Mouse (Mus musculus): ENCODE measurements around the gene Spi1. TPM values are rescaled to one million over a fixed set of nuclear protein-coding genes. Genes with fewer than 3 reads are reported as not detected.
A peak's percentile ranks its signal among the peaks of the same experiment; 100 is the strongest.
"Not testable (repeated sequence)": the region's sequence is repeated elsewhere in the genome, so short reads cannot be mapped to it uniquely, and the experiment has no call there.

Spi1 gene
- polyA plus RNA-seq, 1 experiment: 0.79 TPM

- Histone ChIP-seq H3K4me1 (ENCODE audit: control insufficient read depth, insufficient read depth, low read length) (0 out of 2 replicates have a peak, but pooled peaks cover 2% of the 10 kb centered on the region), H3K4me3 (ENCODE audit: insufficient read depth, low read length) (no peak overlapping the region), H3K27ac (ENCODE audit: insufficient read depth, low read length) (no peak overlapping the region)
- TF ChIP-seq CTCF (IDR thresholded peaks at IDR 0.05; ENCODE audit: borderline replicate concordance, insufficient read depth, low read length): no peak
- TF ChIP-seq POLR2A (IDR thresholded peaks at IDR 0.05; ENCODE audit: low read depth, low read length): no peak
Measured at GRCm38 (mm10) chr2:91109807-91110385, 27.7 kb downstream of the Spi1 start.

- Histone ChIP-seq H3K27ac (ENCODE audit: insufficient read depth, low read length) (no peak overlapping the region), H3K4me3 (ENCODE audit: insufficient read depth, low read length) (no peak overlapping the region), H3K4me1 (ENCODE audit: control insufficient read depth, insufficient read depth, low read length) (0 out of 2 replicates have a peak, but pooled peaks cover 2% of the 10 kb centered on the region)
- TF ChIP-seq POLR2A (IDR thresholded peaks at IDR 0.05; ENCODE audit: low read depth, low read length): no peak
- no peak for TF ChIP-seq CTCF (IDR thresholded peaks at IDR 0.05; ENCODE audit: borderline replicate concordance, insufficient read depth, low read length)
Measured at GRCm38 (mm10) chr2:91110429-91110828, 28.2 kb downstream of the Spi1 start.

DNA sequence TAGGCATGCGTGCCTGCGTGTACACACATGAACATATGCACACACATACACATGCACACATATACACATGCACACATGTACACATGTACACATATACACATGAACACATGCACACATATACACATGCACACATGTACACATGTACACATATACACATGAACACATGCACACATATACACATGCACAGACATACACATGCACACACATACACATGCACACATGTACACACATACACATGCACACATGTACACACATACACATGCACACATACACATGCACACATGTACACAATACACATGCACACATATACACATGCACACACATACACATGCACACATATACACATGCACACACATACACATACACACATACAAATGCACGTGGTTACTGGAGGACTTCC is 29.6 kb downstream of the Spi1 start:
- not testable (repeated sequence) for H3K4me1 ChIP-seq (ENCODE audit: control insufficient read depth, insufficient read depth, low read length); H3K4me3 ChIP-seq (ENCODE audit: insufficient read depth, low read length); H3K27ac ChIP-seq (ENCODE audit: insufficient read depth, low read length)

- no peak overlapping the region for H3K4me3 ChIP-seq (ENCODE audit: insufficient read depth, low read length)
- no peak for TF ChIP-seq CTCF (IDR thresholded peaks at IDR 0.05; ENCODE audit: borderline replicate concordance, insufficient read depth, low read length)
- TF ChIP-seq POLR2A (IDR thresholded peaks at IDR 0.05; ENCODE audit: low read depth, low read length): no peak
- 0 out of 2 replicates have a peak, but pooled peaks cover 2% of the 10 kb centered on the region for H3K4me1 ChIP-seq (ENCODE audit: control insufficient read depth, insufficient read depth, low read length)
- H3K27ac ChIP-seq (ENCODE audit: insufficient read depth, low read length): no peak overlapping the region
Measured at GRCm38 (mm10) chr2:91112491-91112890, 30.3 kb downstream of the Spi1 start.

GRCm38 (mm10) chr2:91113334-91113733 is 31.1 kb downstream of the Spi1 start:
- Histone ChIP-seq H3K4me3 (ENCODE audit: insufficient read depth, low read length) (no peak overlapping the region), H3K4me1 (ENCODE audit: control insufficient read depth, insufficient read depth, low read length) (0 out of 2 replicates have a peak, but pooled peaks cover 2% of the 10 kb centered on the region), H3K27ac (ENCODE audit: insufficient read depth, low read length) (no peak overlapping the region)
- TF ChIP-seq POLR2A (IDR thresholded peaks at IDR 0.05; ENCODE audit: low read depth, low read length) (no peak), CTCF (IDR thresholded peaks at IDR 0.05; ENCODE audit: borderline replicate concordance, insufficient read depth, low read length) (no peak)

GRCm38 (mm10) chr2:91113852-91114251 is 31.7 kb downstream of the Spi1 start:
- no peak overlapping the region for H3K4me3 ChIP-seq (ENCODE audit: insufficient read depth, low read length)
- H3K27ac ChIP-seq (ENCODE audit: insufficient read depth, low read length): no peak overlapping the region
- no peak for TF ChIP-seq POLR2A (IDR thresholded peaks at IDR 0.05; ENCODE audit: low read depth, low read length)
- TF ChIP-seq CTCF (IDR thresholded peaks at IDR 0.05; ENCODE audit: borderline replicate concordance, insufficient read depth, low read length): no peak

DNA sequence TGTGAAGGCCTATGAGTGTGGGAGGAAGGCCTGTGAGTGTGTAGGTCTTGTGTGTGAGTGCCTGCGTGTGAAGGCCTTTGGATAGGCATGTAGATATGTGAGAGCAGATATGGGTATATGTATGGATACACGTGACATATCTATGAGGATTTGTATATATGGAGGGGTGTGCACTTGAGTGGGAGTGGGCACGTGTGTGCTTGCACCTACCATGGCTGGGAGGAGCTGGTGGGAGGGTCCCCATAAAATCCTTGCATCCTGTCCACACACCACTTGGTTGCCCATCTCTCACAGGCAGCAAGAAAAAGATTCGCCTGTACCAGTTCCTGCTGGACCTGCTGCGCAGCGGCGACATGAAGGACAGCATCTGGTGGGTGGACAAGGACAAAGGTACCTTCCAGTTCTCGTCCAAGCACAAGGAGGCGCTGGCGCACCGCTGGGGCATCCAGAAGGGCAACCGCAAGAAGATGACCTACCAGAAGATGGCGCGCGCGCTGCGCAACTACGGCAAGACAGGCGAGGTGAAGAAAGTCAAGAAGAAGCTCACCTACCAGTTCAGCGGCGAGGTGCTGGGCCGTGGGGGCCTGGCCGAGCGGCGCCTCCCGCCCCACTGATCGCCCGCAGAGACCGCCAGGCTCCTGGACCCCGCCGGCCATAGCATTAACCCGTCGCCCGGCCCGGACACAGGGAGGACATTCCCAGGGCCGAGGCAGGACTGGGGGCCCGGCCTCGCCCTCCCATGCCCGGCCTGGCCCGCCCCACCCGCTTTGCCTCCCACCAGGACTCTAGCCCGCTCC is 32.8 kb downstream of the Spi1 start:
- peak; percentile 100 for TF ChIP-seq CTCF (IDR thresholded peaks at IDR 0.05; ENCODE audit: borderline replicate concordance, insufficient read depth, low read length)
- TF ChIP-seq POLR2A (IDR thresholded peaks at IDR 0.05; ENCODE audit: low read depth, low read length): peak; percentile 41; the same call in 1 of the 2 replicates
- H3K4me3 ChIP-seq (ENCODE audit: insufficient read depth, low read length): peak overlapping the region; percentile 8; the same call in 1 of the 2 replicates
- H3K4me1 ChIP-seq (ENCODE audit: control insufficient read depth, insufficient read depth, low read length): 0 out of 2 replicates have a peak, but pooled peaks cover 2% of the 10 kb centered on the region
- no peak overlapping the region for H3K27ac ChIP-seq (ENCODE audit: insufficient read depth, low read length)

More at GRCm38 (mm10) chr2:91113852-91114251, 31.7 kb downstream of the Spi1 start:
- 0 out of 2 replicates have a peak, but pooled peaks cover 2% of the 10 kb centered on the region for H3K4me1 ChIP-seq (ENCODE audit: control insufficient read depth, insufficient read depth, low read length)

- TF ChIP-seq POLR2A (IDR thresholded peaks at IDR 0.05; ENCODE audit: low read depth, low read length): no peak
- TF ChIP-seq CTCF (IDR thresholded peaks at IDR 0.05; ENCODE audit: borderline replicate concordance, insufficient read depth, low read length): no peak
- Histone ChIP-seq H3K27ac (ENCODE audit: insufficient read depth, low read length) (no peak overlapping the region), H3K4me3 (ENCODE audit: insufficient read depth, low read length) (no peak overlapping the region), H3K4me1 (ENCODE audit: control insufficient read depth, insufficient read depth, low read length) (0 out of 2 replicates have a peak, but pooled peaks cover 2% of the 10 kb centered on the region)
Measured at GRCm38 (mm10) chr2:91115578-91115970, 33.4 kb downstream of the Spi1 start.

- H3K4me1 ChIP-seq (ENCODE audit: control insufficient read depth, insufficient read depth, low read length): 0 out of 2 replicates have a peak, but pooled peaks cover 2% of the 10 kb centered on the region
- no peak for TF ChIP-seq POLR2A (IDR thresholded peaks at IDR 0.05; ENCODE audit: low read depth, low read length)
- no peak for TF ChIP-seq CTCF (IDR thresholded peaks at IDR 0.05; ENCODE audit: borderline replicate concordance, insufficient read depth, low read length)
- H3K27ac ChIP-seq (ENCODE audit: insufficient read depth, low read length): no peak overlapping the region
- no peak overlapping the region for H3K4me3 ChIP-seq (ENCODE audit: insufficient read depth, low read length)
Measured at GRCm38 (mm10) chr2:91116842-91117241, 34.7 kb downstream of the Spi1 start.

Data from embryonic fibroblast, embryonic 13.5 days (primary cell).